Mouse (Mus musculus): ENCODE measurements around the gene Pax7.

Pax7 gene

GRCm38 (mm10) chr4:139811475-139811874 is 21.9 kb downstream of the Pax7 start:
- WGBS, result 66% methylated on average over 5 of the region's 5 CpGs

- WGBS, result 15% methylated on average over 22 of the region's 22 CpGs
Measured at GRCm38 (mm10) chr4:139810762-139811438, 22.4 kb downstream of the Pax7 start.

GRCm38 (mm10) chr4:139809381-139809820 is 23.9 kb downstream of the Pax7 start:
- WGBS, result 66% methylated on average over 7 of the region's 7 CpGs

GRCm38 (mm10) chr4:139807820-139808219 is 25.5 kb downstream of the Pax7 start:
- WGBS, result 62% methylated on average over 10 of the region's 10 CpGs

- WGBS, result 37% methylated on average over 14 of the region's 14 CpGs
Measured at GRCm38 (mm10) chr4:139807191-139807808, 26.0 kb downstream of the Pax7 start.

- WGBS, result 60% methylated on average over 8 of the region's 8 CpGs
Measured at GRCm38 (mm10) chr4:139804896-139805295, 28.4 kb downstream of the Pax7 start.

GRCm38 (mm10) chr4:139803981-139804380 is 29.3 kb downstream of the Pax7 start:
- WGBS, result 43% methylated on average over 2 of the region's 2 CpGs

- WGBS, result 81% methylated on average over 10 of the region's 10 CpGs
Measured at GRCm38 (mm10) chr4:139799436-139800100, 33.8 kb downstream of the Pax7 start.

- WGBS, result 70% methylated on average over 4 of the region's 4 CpGs
Measured at GRCm38 (mm10) chr4:139797344-139797743, 36.0 kb downstream of the Pax7 start.

GRCm38 (mm10) chr4:139796115-139796514 is 37.2 kb downstream of the Pax7 start:
- 48% methylated on average over 9 of the region's 9 CpGs for WGBS

GRCm38 (mm10) chr4:139791168-139791567 is 42.2 kb downstream of the Pax7 start:
- WGBS, result 78% methylated on average over 8 of the region's 8 CpGs

GRCm38 (mm10) chr4:139789772-139790171 is 43.6 kb downstream of the Pax7 start:
- WGBS, result 82% methylated on average over 7 of the region's 7 CpGs

GRCm38 (mm10) chr4:139782926-139783467 is 50.3 kb downstream of the Pax7 start:
- WGBS, result 57% methylated on average over 9 of the region's 9 CpGs

- WGBS, result 48% methylated on average over 9 of the region's 9 CpGs
Measured at GRCm38 (mm10) chr4:139771125-139771631, 62.1 kb downstream of the Pax7 start.

GRCm38 (mm10) chr4:139767823-139768222 is 65.5 kb downstream of the Pax7 start:
- 59% methylated on average over 5 of the region's 5 CpGs for WGBS

- 51% methylated on average over 18 of the region's 18 CpGs for WGBS
Measured at GRCm38 (mm10) chr4:139767115-139767718, 66.1 kb downstream of the Pax7 start.

- 25% methylated on average over 13 of the region's 13 CpGs for WGBS
Measured at GRCm38 (mm10) chr4:139761911-139762310, 71.4 kb downstream of the Pax7 start.

GRCm38 (mm10) chr4:139760736-139761135 is 72.6 kb downstream of the Pax7 start:
- 88% methylated on average over 11 of the region's 11 CpGs for WGBS

GRCm38 (mm10) chr4:139758512-139759340 is 74.6 kb downstream of the Pax7 start:
- 48% methylated on average over 17 of the region's 17 CpGs for WGBS

GRCm38 (mm10) chr4:139756931-139757330 is 76.4 kb downstream of the Pax7 start:
- 38% methylated on average over 13 of the region's 13 CpGs for WGBS

- 71% methylated on average over 11 of the region's 11 CpGs for WGBS
Measured at GRCm38 (mm10) chr4:139754148-139754710, 79.1 kb downstream of the Pax7 start.

Measured in cerebral cortex, adult 2 months (tissue).